8 mouse cellular contexts compared by ENCODE assay signal in genomic region chr6:85588164-85588563, GRCm38 (mm10). TPM values are rescaled to one million over a fixed set of nuclear protein-coding genes. Genes with fewer than 3 reads are reported as not detected.
DNase-seq lines count a peak whose midpoint lies in the region; ATAC-seq and TF ChIP-seq lines count a peak whose summit lies in the region.

No protein-coding gene starts in this region.

- no peak for DNase-seq in cerebellum, adult 2 months
- no peak for DNase-seq in cerebellum, adult 11-12 months
- no peak for DNase-seq in lung, postnatal 0 days (ENCODE audit: low spot score)
- no peak for DNase-seq in lung, postnatal 25 days (ENCODE audit: low spot score)
- DNase-seq in gastrocnemius, postnatal 25 days = no peak
- DNase-seq in thymus, postnatal 10 days (ENCODE audit: low spot score in 2 of 2) = no peak

- no peak for TF ChIP-seq POLR2A in cerebellum, adult 2 months (IDR thresholded peaks at IDR 0.05; ENCODE audit: borderline replicate concordance, insufficient read depth, low read length)
- no peak for TF ChIP-seq POLR2A in olfactory bulb, adult 2 months (IDR thresholded peaks at IDR 0.05; ENCODE audit: insufficient read depth, low read depth, low read length)

- no peak for TF ChIP-seq CTCF in cerebellum, adult 2 months (IDR thresholded peaks at IDR 0.05; ENCODE audit: borderline replicate concordance, insufficient read depth, low read depth, low read length)
- no peak for TF ChIP-seq CTCF in lung, postnatal 0 days (IDR thresholded peaks at IDR 0.05)
- TF ChIP-seq CTCF in olfactory bulb, adult 2 months (IDR thresholded peaks at IDR 0.05; ENCODE audit: insufficient read depth, low read depth, low read length) = no peak

- H3K9me3 ChIP-seq in lung, postnatal 0 days (ENCODE audit: low read length) = no peaks in the 10 kb centered on the region
- no peaks in the 10 kb centered on the region for H3K9me3 ChIP-seq in intestine, embryonic 15.5 days

- no peaks in the 10 kb centered on the region; the same call in 1 of the 2 replicates for H3K4me1 ChIP-seq in cerebellum, adult 2 months (ENCODE audit: control insufficient read depth, insufficient read depth, low read length)
- H3K4me1 ChIP-seq in lung, postnatal 0 days (ENCODE audit: insufficient read depth, low read depth, low read length) = peaks cover 4% of the 10 kb centered on the region; the same call in 1 of the 2 replicates
- peaks cover 10% of the 10 kb centered on the region; the same call in 1 of the 2 replicates for H3K4me1 ChIP-seq in intestine, embryonic 15.5 days (replicated peaks)
- no peaks in the 10 kb centered on the region for H3K4me1 ChIP-seq in olfactory bulb, adult 2 months (ENCODE audit: control insufficient read depth, insufficient read depth, low read length)

- H3K27ac ChIP-seq in cerebellum, adult 2 months (ENCODE audit: insufficient read depth, low read length) = peak overlapping the region; percentile 94
- H3K27ac ChIP-seq in lung, postnatal 0 days (ENCODE audit: low read length) = no peak overlapping the region; the same call in 1 of the 2 replicates
- peak overlapping the region; percentile 79; the same call in 1 of the 2 replicates for H3K27ac ChIP-seq in intestine, embryonic 15.5 days
- H3K27ac ChIP-seq in olfactory bulb, adult 2 months (ENCODE audit: insufficient read depth, low read depth, low read length) = peak overlapping the region; percentile 63

- ATAC-seq in lung, postnatal 0 days = no peak
- peak; percentile 14; the same call in 1 of the 2 replicates for ATAC-seq in intestine, embryonic 15.5 days

- H3K4me2 ChIP-seq in lung, postnatal 0 days (replicated peaks; ENCODE audit: low read depth, low read length) = peak overlapping the region; percentile 72
- peak overlapping the region; percentile 75 for H3K4me2 ChIP-seq in intestine, embryonic 15.5 days (replicated peaks)

- no peak for TF ChIP-seq EP300 in lung, postnatal 0 days (IDR thresholded peaks at IDR 0.05)

- no peaks in the 10 kb centered on the region for H3K36me3 ChIP-seq in lung, postnatal 0 days (ENCODE audit: insufficient read depth, low read length)
- H3K36me3 ChIP-seq in intestine, embryonic 15.5 days = no peaks in the 10 kb centered on the region

- H3K4me3 ChIP-seq in cerebellum, adult 2 months (replicated peaks; ENCODE audit: insufficient read depth, low read depth, low read length) = peak overlapping the region; percentile 98
- peak overlapping the region; percentile 80 for H3K4me3 ChIP-seq in lung, postnatal 0 days (ENCODE audit: low read depth, low read length)
- H3K4me3 ChIP-seq in intestine, embryonic 15.5 days (replicated peaks) = peak overlapping the region; percentile 78
- peak overlapping the region; percentile 81 for H3K4me3 ChIP-seq in olfactory bulb, adult 2 months (ENCODE audit: insufficient read depth, low read depth, low read length)

- H3K9ac ChIP-seq in lung, postnatal 0 days (replicated peaks; ENCODE audit: low read depth) = peak overlapping the region; percentile 43
- peak overlapping the region; percentile 75 for H3K9ac ChIP-seq in intestine, embryonic 15.5 days

- no peaks in the 10 kb centered on the region for H3K27me3 ChIP-seq in cerebellum, adult 2 months (ENCODE audit: control insufficient read depth, insufficient read depth, low read length)
- H3K27me3 ChIP-seq in lung, postnatal 0 days (replicated peaks; ENCODE audit: insufficient read depth, low read length) = no peaks in the 10 kb centered on the region
- H3K27me3 ChIP-seq in intestine, embryonic 15.5 days (replicated peaks) = no peaks in the 10 kb centered on the region

- WGBS in cerebellum, adult 2 months = 0% methylated on average over 10 of the region's 10 CpGs
- 1% methylated on average over 10 of the region's 10 CpGs for WGBS in lung, postnatal 0 days
- WGBS in intestine, embryonic 15.5 days = 0% methylated on average over 10 of the region's 10 CpGs
- WGBS in olfactory bulb, adult 2 months = 0% methylated on average over 10 of the region's 10 CpGs

RNA-seq across cellular contexts. Expression of gene Alms1, which starts 0.8 kb away (rescaled TPM):
- polyA plus RNA-seq in cerebellum, adult 2 months (2012; rRNA removed) = 14.1 and 14.9 TPM in 2 replicates
- polyA plus RNA-seq in lung, postnatal 0 days (2015; fragmentation: Nextera tagmentation; extraction: Ambion mirVana) = 1.2 and 1.5 TPM in 2 replicates
- polyA plus RNA-seq in intestine, embryonic 15.5 days (2015; fragmentation: Nextera tagmentation; extraction: Ambion mirVana) = 3.1 and 3.6 TPM in 2 replicates
- polyA plus RNA-seq in olfactory bulb, adult 2 months (2012; ENCODE audit: insufficient read depth, insufficient read length, low replicate concordance, missing spikeins) = 30.3 TPM in 1 of 2 replicates, not detected in the other
- under 1 TPM; 0.54 to 0.70 TPM for total RNA-seq in gastrocnemius, postnatal 25 days (2021)
